Mouse (Mus musculus): ENCODE measurements around the gene Cntnap5b.
"Not testable (repeated sequence)": the region's sequence is repeated elsewhere in the genome, so short reads cannot be mapped to it uniquely, and the experiment has no call there.

Cntnap5b gene

GRCm38 (mm10) chr1:99772614-99773013, at the start of gene Cntnap5b:
Gene Cntnap5b (plus strand): TSS chr1:99772765.
- no peak for DNase-seq

- no peak for DNase-seq
Observed at GRCm38 (mm10) chr1:99759996-99760395, 12.6 kb upstream of the Cntnap5b start.

GRCm38 (mm10) chr1:99772183-99772582, 382 bp upstream of the Cntnap5b start:
- DNase-seq, result no peak

GRCm38 (mm10) chr1:99774144-99774543, 1.6 kb downstream of the Cntnap5b start:
- no peak for DNase-seq

- DNase-seq, result no peak
Observed at GRCm38 (mm10) chr1:99813334-99814110, 41.0 kb downstream of the Cntnap5b start.

- DNase-seq, result no peak
Observed at GRCm38 (mm10) chr1:99872344-99872743, 99.8 kb downstream of the Cntnap5b start.

- no peak for DNase-seq
Observed at GRCm38 (mm10) chr1:99907774-99908173, 135.2 kb downstream of the Cntnap5b start.

- DNase-seq, result no peak
Observed at GRCm38 (mm10) chr1:99943515-99943914, 170.9 kb downstream of the Cntnap5b start.

- no peak for DNase-seq
Observed at GRCm38 (mm10) chr1:99959428-99959987, 186.9 kb downstream of the Cntnap5b start.

- no peak for DNase-seq
Observed at GRCm38 (mm10) chr1:99967300-99968089, 194.9 kb downstream of the Cntnap5b start.

- DNase-seq, result no peak
Observed at GRCm38 (mm10) chr1:99970184-99971086, 197.9 kb downstream of the Cntnap5b start.

GRCm38 (mm10) chr1:100001226-100001625, 228.7 kb downstream of the Cntnap5b start:
- not testable (repeated sequence) for DNase-seq

- no peak for DNase-seq
Observed at GRCm38 (mm10) chr1:100006021-100006745, 233.6 kb downstream of the Cntnap5b start.

GRCm38 (mm10) chr1:100041808-100042207, 269.2 kb downstream of the Cntnap5b start:
- DNase-seq, result no peak

GRCm38 (mm10) chr1:100079812-100080211, 307.2 kb downstream of the Cntnap5b start:
- DNase-seq, result no peak

GRCm38 (mm10) chr1:100100516-100100915, 328.0 kb downstream of the Cntnap5b start:
- no peak for DNase-seq

GRCm38 (mm10) chr1:100101017-100101416, 328.5 kb downstream of the Cntnap5b start:
- no peak for DNase-seq

- no peak for DNase-seq
Observed at GRCm38 (mm10) chr1:100104343-100104742, 331.8 kb downstream of the Cntnap5b start.

GRCm38 (mm10) chr1:100122410-100122935, 349.9 kb downstream of the Cntnap5b start:
- no peak for DNase-seq

- DNase-seq, result no peak
Observed at GRCm38 (mm10) chr1:100163588-100164357, 391.2 kb downstream of the Cntnap5b start.

- DNase-seq, result no peak
Observed at GRCm38 (mm10) chr1:100171566-100171965, 399.0 kb downstream of the Cntnap5b start.

Measured in cerebellum, adult 11-12 months (tissue).